Mouse (Mus musculus) lung, adult 2 months (tissue): Measurements from ENCODE around the gene Mrps7.

Experiments used
- CTCF ChIP-seq: fragments of 200-500 bp; IDR thresholded peaks from 2 replicates; pipeline ENCODE4 v1.5.1; 2011; ENCODE audit warnings: mild to moderate bottlenecking, low read length, control low read depth; ENCODE audit not compliant: insufficient read depth
- POLR2A ChIP-seq: fragments of 200-500 bp; IDR thresholded peaks from 2 replicates; pipeline ENCODE4 v1.6.1; 2011; ENCODE audit warnings: low read depth, mild to moderate bottlenecking, control low read depth, low read length, borderline replicate concordance; ENCODE audit errors: extremely low read depth

GRCm38 (mm10) chr11:115600743-115601142 is 3.0 kb upstream of the Mrps7 start:
- TF ChIP-seq CTCF: no peak
- no peak for TF ChIP-seq POLR2A
